Comparison of ENCODE assay signal across 22 mouse cellular contexts in genomic region chr10:77548576-77548975, GRCm38 (mm10). TPM values are rescaled to one million over a fixed set of nuclear protein-coding genes. Genes with fewer than 3 reads are reported as not detected.
"Had no signal": no experiment of that assay in that cellular context is flagged by ENCODE, and none has a peak within 500 bp of the region (broad histone marks: within the 10 kb centered on the region; RNA-seq: fewer than 3 reads in every experiment).

No protein-coding gene starts in this region.

- H3K27ac ChIP-seq: layer of hippocampus, adult 2 months; limb, embryonic 13.5 days; liver, embryonic 15.5 days; midbrain, embryonic 15.5 days; neural tube, embryonic 12.5 days; stomach, embryonic 15.5 days had no signal

- DNase-seq: kidney, adult 11 months; kidney, adult 9 months; kidney, postnatal 10 days; kidney, postnatal 4 days; left cerebral cortex, postnatal 4 days; lung, embryonic 14.5 days; lung, postnatal 10 days; right cerebral cortex, postnatal 4 days; thymus, adult 2 months; thymus, postnatal 25 days had no signal

- ATAC-seq: midbrain, embryonic 15.5 days had no signal

- H3K4me1 ChIP-seq: limb, embryonic 13.5 days; midbrain, embryonic 15.5 days; neural tube, embryonic 12.5 days; stomach, embryonic 15.5 days had no signal

- H3K4me3 ChIP-seq: layer of hippocampus, adult 2 months; limb, embryonic 13.5 days; liver, embryonic 15.5 days; midbrain, embryonic 15.5 days; neural tube, embryonic 12.5 days; stomach, embryonic 15.5 days had no signal

- H3K27me3 ChIP-seq: limb, embryonic 13.5 days; liver, embryonic 15.5 days; megakaryocyte, embryonic 14.5 days; midbrain, embryonic 15.5 days; neural tube, embryonic 12.5 days; stomach, embryonic 15.5 days had no signal

RNA-seq across cellular contexts. Expression of gene Gm49325, which starts 57.4 kb away (rescaled TPM):
- total RNA-seq: liver, adult 2 months; neutrophil, adult 5-6 weeks had no signal
- polyA plus RNA-seq: liver, adult 2 months; midbrain, embryonic 11.5 days; midbrain, embryonic 15.5 days; spleen, adult 2 months; testis, adult 2 months; thymus, adult 2 months had no signal
